Mouse (Mus musculus) heart, adult 8-10 months (tissue): ENCODE data around the gene Slc5a5. TPM values are rescaled to one million over a fixed set of nuclear protein-coding genes. Genes with fewer than 3 reads are reported as not detected.

ENCODE experiments used
- DNase-seq: peaks from one replicate; pipeline ENCODE4 v3.0.0; 2022; ENCODE audit warnings: low spot score
- total RNA-seq, 4 experiments: library from RNA; stranded (reverse); gene quantifications; 2 replicates each; pipeline ENCODE4 v1.2.4; 2022

Gene Slc5a5
- total RNA-seq, 4 experiments from 2014 or later, result not detected

GRCm38 (mm10) chr8:70880546-70880945 lies 12.0 kb downstream of the Slc5a5 start:
- peak; percentile 37 for DNase-seq

DNA sequence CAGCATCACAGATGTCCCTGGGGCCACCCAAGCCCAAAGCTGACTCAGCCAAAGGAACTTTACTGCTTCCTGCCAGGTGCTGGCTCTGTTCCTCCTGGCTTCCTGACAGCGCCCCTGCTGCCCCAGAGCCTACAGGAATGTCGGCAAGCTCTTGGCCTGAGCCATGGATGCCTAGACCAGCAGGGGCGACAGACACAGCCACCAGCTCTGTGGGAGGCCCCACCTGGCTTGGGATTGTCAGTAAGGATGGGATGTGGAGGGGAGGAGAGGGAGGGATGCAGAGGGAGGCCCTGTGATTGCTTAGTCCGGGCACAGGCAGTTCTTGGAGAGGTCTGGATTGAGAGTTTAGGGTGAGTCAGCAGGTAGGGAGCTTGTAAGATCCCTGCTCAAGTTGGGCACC lies 12.4 kb downstream of the Slc5a5 start:
- DNase-seq, result peak; percentile 48

- no peak for DNase-seq
Measured at GRCm38 (mm10) chr8:70879500-70879899, 13.1 kb downstream of the Slc5a5 start.

GRCm38 (mm10) chr8:70878178-70878577 lies 14.4 kb downstream of the Slc5a5 start:
- DNase-seq, result no peak

GRCm38 (mm10) chr8:70876382-70876781 lies 16.2 kb downstream of the Slc5a5 start:
- no peak for DNase-seq

GRCm38 (mm10) chr8:70874441-70874840 lies 18.1 kb downstream of the Slc5a5 start:
- DNase-seq, result no peak

DNA sequence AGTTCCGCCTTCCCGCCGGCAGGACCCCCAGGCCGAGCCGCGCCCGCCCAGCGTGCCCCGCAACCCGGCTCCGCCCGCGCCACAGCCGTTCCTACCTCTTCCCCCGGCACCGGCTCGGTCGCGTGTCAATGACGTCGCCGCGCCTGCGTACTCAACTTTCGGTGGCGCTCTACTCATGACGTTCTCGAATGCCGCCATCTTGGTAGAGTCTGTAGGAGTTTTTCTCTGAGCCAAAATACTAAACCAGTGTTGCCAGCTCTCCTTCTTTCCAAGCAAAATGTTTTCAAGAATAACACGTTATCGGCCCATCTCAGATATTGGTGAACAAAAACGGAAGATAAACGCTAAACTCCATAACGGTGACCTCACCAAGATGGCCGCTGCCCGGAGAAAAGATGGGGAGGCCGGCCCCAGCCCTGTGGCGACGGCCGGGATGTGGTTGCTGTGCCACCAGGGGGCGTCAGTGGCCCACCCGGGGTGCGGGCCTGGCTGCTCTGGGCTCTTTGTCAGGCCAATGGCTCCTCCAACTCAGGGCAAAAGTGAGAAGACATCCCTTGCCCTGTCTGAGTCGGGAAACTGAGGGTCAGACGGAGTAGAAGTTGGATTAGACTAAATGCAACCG lies 19.1 kb downstream of the Slc5a5 start, which contains the start of gene Ccdc124:
Ccdc124 (minus strand) TSS at position 572 of the 622 bp plus-strand sequence.
- DNase-seq, result peak; percentile 95

GRCm38 (mm10) chr8:70872643-70873363 lies 19.8 kb downstream of the Slc5a5 start:
- no peak for DNase-seq

DNA sequence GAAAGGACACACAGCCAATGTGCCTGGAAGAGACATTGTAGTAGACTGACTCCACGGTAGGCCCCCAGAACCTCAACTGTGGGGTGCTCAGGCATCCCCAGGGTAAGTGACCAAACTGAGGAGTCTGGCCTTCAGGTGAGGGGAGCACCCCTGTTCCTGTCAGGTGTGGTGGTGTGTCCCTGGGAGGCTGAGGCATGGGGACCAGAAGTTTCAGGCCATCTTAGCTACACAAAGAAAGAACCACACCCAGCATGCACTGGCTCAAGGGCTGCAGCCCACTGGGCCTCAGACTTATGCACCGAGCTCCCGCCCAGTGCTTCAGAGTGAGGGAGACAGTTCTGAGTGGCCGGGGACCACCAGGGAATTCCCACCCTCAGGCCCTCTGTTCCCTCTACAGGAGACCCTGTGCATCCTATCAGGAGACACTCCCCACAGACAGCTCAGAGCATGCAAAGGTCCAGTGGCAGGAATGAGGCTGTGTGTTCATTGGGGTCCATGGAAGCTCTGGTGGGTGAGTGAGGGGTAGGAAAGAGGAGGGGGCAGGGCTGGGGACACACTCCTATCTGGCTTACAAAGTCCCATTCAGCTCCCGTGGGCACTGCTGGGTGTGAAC lies 21.3 kb downstream of the Slc5a5 start:
- no peak for DNase-seq

GRCm38 (mm10) chr8:70869601-70870041 lies 22.9 kb downstream of the Slc5a5 start:
- DNase-seq, result peak; percentile 79

DNA sequence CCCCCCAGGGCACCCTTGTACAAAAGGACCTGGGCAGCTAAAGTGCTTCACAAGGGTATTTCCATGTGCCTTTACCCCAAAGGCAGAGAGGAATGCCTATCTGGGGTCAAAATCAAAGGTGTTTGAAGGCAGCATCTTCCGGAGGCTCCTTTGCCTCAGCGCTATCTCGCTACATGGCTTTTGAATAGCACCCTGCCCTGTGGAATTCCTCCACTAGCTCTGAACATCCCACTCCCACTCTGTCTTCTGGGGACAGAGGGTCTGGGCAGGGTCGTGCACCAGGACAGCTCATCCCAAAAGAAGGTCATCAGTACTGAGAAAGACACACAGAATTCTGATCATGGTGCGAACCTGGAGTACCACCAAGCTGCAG lies 23.4 kb downstream of the Slc5a5 start:
- DNase-seq, result no peak

DNA sequence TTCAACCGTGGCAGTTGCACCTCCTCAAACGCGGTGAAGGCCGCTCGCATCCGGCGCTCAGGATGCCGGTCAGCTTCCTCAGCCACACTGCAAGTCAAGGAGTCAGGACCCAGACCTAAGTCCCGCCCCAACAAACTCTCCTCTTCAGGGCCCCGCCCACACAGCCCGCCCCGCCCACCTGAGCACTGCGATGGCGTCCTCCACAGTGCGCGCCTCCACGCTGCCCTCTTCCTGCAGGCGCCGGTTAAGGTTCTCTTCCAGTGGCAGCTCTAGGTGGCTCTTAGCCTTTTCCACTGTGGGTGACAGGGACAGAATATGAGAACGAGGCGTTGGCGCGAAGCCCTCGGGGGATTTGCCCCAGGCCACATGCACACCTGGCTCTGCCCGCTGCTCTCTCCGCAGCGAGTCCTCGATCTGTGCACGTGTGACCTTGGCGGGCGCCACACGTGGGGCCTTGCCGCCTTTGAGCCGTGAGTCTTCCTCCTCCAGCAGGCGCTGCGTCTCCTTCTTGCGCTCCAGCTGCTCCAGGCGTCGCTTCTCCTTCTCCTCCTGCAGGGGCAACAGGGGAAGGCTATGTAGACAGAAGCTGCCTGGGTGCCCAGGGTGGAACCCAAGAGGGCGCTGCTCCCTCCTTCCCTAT lies 23.9 kb downstream of the Slc5a5 start:
- DNase-seq, result no peak

DNA sequence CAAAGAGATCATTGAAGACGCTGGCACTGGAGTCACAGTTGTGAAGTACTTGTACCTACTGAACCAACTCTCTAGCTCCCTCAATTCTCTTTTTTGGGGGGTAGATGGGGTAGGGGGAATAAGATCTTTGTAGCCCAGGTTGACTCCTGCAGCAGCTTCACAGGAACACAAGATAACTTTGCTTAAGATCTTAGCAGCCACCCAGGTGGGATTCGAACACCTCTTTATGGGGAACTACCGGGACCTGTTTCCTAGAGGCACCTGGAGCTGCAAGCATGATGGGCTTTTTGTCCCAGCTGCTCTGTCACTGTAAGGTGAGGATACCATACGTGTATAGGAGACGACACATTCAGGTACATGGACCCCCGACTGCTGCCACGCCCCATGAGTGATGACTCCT lies 26.0 kb downstream of the Slc5a5 start:
- no peak for DNase-seq

GRCm38 (mm10) chr8:70866001-70866520 lies 26.5 kb downstream of the Slc5a5 start:
- no peak for DNase-seq

DNA sequence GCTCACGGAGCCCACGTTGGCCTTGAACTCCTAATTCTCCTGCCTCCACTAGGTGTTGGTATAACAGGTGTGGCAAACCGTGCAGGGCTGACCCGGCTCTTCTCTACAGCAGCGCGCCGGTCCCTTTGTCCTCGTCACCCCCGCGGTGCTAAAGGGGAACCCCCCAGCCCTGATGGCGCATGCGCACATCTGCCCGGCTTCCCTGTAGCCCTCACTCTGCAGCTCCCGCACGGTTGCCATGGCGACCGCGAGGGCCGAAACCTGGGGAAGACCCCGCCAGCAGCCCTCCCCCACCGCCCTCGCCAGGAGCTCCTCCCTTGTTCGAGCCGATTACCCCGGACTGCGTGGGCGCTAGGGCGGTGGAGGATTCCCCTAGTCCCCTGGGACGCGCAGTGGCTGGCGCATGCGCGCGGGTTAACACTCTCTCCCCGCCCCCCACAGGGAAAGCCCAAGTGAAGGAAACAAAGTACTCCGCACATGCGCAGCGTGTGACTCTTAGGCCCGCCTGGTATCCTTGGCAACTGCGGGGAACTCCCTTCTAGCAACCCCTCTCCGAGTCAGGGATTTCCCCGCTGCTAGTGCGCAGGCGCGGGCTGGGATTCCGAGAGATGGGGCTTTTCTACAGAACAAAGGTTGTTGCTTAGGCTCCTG lies 27.1 kb downstream of the Slc5a5 start:
- DNase-seq, result peak; percentile 100

- no peak for DNase-seq
Measured at GRCm38 (mm10) chr8:70864712-70865221, 27.8 kb downstream of the Slc5a5 start.

GRCm38 (mm10) chr8:70863956-70864711 lies 28.4 kb downstream of the Slc5a5 start:
- no peak for DNase-seq

DNA sequence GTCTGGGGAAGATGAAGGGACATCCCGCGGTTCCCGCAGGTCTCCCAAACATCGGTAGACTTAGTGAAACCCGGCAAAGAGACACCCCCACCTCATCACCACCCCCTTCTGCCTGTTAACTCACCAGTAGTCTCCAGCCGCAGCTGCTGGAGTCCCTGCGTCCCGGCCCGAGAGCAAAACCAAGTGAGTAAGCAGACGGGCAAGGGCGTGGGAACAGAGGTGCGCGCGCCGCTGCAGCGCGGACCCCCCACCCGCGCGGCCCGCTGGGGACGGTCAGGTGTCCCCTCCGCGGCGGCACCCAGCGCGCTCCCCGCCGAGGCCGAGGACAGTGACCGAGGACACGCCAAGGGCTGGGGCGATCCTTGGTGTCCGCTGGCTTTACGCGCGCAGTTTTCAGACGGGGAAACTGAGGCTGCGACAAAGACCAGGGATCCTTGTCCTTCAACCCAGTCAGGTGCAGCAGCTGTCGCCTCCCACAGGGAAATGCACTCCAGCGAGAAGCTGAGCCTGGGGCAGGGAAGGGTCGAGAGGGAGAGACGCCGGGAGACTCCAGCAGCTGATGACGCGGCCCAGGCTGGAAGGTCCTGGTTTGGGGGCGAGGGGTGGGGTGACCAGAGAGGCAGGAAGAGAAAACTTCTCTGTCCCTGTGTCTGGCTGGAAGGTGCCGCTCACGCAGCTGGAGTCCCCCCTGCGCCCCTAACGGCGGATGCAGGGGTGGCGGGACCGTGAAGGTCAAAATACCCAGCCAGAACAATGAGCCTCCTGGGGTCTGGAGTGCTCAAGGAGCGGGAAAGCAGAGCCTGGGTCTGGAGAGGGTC lies 29.5 kb downstream of the Slc5a5 start, which contains the start of gene Kcnn1:
Kcnn1 (minus strand) TSS at position 435 of the 818 bp plus-strand sequence.
- no peak for DNase-seq

DNA sequence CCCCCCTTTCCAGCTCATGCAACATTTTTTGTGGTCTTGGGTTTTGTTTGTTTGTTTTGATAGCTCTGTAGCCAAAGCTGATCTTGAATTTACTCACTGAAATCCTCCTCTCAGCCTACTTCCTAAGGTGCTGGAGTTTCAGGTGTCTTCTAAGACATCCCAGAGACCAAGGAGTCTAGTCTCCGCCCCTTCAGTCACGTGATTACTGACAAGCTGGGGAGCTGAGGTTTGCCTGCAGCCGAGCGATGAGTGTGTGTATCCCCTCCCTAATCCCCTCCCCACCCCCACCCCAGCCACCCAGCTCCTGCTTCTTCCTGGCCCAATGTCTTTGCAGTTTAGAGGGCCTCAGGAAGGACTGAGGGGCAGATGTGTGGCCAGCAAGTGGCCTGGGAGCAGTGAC lies 35.0 kb downstream of the Slc5a5 start:
- no peak for DNase-seq
